Mouse (Mus musculus) liver, embryonic 14.5 days (tissue): ENCODE data around the gene Ust.

Experiments used
- CTCF ChIP-seq: IDR thresholded peaks from 2 replicates; pipeline ENCODE4 v1.5.1; 2016; ENCODE audit warnings: antibody characterized with exemption, low read depth, control low read depth
- EP300 ChIP-seq: IDR thresholded peaks from 2 replicates; pipeline ENCODE4 v1.6.1; 2016; ENCODE audit warnings: antibody characterized with exemption, low read depth

GRCm38 (mm10) chr10:8520766-8521395, 2.3 kb upstream of the Ust start:
- TF ChIP-seq CTCF, result no peak
- no peak for TF ChIP-seq EP300
